Mouse (Mus musculus) testis, adult 2 months (tissue): ENCODE results near the gene Tanc1.

Source experiments
- CTCF ChIP-seq: fragments of 200-500 bp; IDR thresholded peaks from 2 replicates; pipeline ENCODE4 v1.5.1; 2012; ENCODE audit warnings: low read depth, mild to moderate bottlenecking, inconsistent platforms, low read length, moderate library complexity; ENCODE audit not compliant: control insufficient read depth, insufficient read depth, insufficient replicate concordance
- POLR2A ChIP-seq: fragments of 200-500 bp; IDR thresholded peaks from 2 replicates; pipeline ENCODE4 v1.6.1; 2012; ENCODE audit warnings: low read depth, mild to moderate bottlenecking, inconsistent platforms, low read length, moderate library complexity; ENCODE audit not compliant: control insufficient read depth

DNA sequence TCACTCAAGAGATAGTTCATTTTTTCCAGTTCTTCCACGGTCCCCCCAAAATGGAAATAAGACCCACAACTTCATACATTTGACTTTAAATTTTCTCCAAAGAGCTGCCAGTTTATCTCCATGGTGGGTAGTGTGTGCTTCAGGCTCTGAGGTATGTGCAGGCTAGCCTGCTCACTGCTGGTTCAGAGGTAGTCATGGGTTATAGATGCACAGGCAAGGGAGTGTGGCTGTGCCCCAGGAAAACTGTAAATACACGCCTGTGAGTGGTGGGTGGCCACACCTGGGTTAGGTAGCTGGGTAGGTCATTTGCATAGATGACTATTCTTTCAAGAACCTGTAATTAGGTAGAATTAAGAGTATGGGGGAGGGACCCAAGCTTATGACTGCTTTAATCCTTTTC lies 227.9 kb downstream of the Tanc1 start:
- TF ChIP-seq CTCF (no peak), POLR2A (no peak)
